Mouse (Mus musculus): ENCODE measurements around the gene Scamp2. TPM values are rescaled to one million over a fixed set of nuclear protein-coding genes. Genes with fewer than 3 reads are reported as not detected.

Gene Scamp2
- total and polyA plus RNA-seq, 3 experiments, result 25.7 to 43.9 (median 26.7) TPM

- no peaks in the 10 kb centered on the region for H3K79me2 ChIP-seq (replicated peaks; ENCODE audit: control insufficient read depth, insufficient read depth, low read length)
- 0% methylated on average over 1 of the region's 1 CpGs for WGBS
- no peak overlapping the region for H3K4me3 ChIP-seq
- H3K27ac ChIP-seq, result no peak overlapping the region
- intact Hi-C loops (cut with DNase I), result loop anchor here (1.0 to 5.0 kb wide), 4 partner anchors 48 to 221 kb away; partner anchors contain the start of gene Ulk3
- no peaks in the 10 kb centered on the region for H3K27me3 ChIP-seq (ENCODE audit: control insufficient read depth, insufficient read depth, low read length)
- peak; percentile 41 to 47 for DNase-seq
- no peak overlapping the region for H3K9ac ChIP-seq (ENCODE audit: low read depth, low read length)
- peaks cover 5% of the 10 kb centered on the region for H3K4me1 ChIP-seq (ENCODE audit: control insufficient read depth, insufficient read depth, low read length)
- no peaks in the 10 kb centered on the region; the same call in 1 of the 2 replicates for H3K36me3 ChIP-seq (ENCODE audit: control insufficient read depth, insufficient read depth, low read length)
- TF ChIP-seq POLR2A (IDR thresholded peaks at IDR 0.05; ENCODE audit: insufficient read depth, low read depth, low read length) (0 out of 2 replicates have a peak, but pooled peaks have one; percentile 10), CTCF (IDR thresholded peaks at IDR 0.05) (peak; percentile 93), EP300 (IDR thresholded peaks at IDR 0.05; ENCODE audit: insufficient read depth, low read depth, low read length) (no peak)
Observed at GRCm38 (mm10) chr9:57541312-57541711, 19.4 kb upstream of the Scamp2 start.

- Histone ChIP-seq H3K27me3 (ENCODE audit: control insufficient read depth, insufficient read depth, low read length) (no peaks in the 10 kb centered on the region), H3K4me3 (no peak overlapping the region), H3K36me3 (ENCODE audit: control insufficient read depth, insufficient read depth, low read length) (no peaks in the 10 kb centered on the region), H3K79me2 (replicated peaks; ENCODE audit: control insufficient read depth, insufficient read depth, low read length) (no peaks in the 10 kb centered on the region), H3K27ac (no peak overlapping the region), H3K9ac (ENCODE audit: low read depth, low read length) (no peak overlapping the region), H3K4me1 (ENCODE audit: control insufficient read depth, insufficient read depth, low read length) (peaks cover 8% of the 10 kb centered on the region)
- DNase-seq, result no peak
- WGBS, result 42% methylated on average over 3 of the region's 3 CpGs
- no peak for TF ChIP-seq CTCF (IDR thresholded peaks at IDR 0.05)
- no peak for TF ChIP-seq EP300 (IDR thresholded peaks at IDR 0.05; ENCODE audit: insufficient read depth, low read depth, low read length)
- no peak for TF ChIP-seq POLR2A (IDR thresholded peaks at IDR 0.05; ENCODE audit: insufficient read depth, low read depth, low read length)
- intact Hi-C loops (cut with DNase I), result loop anchor here (5.0 kb wide), 2 partner anchors 203 to 218 kb away; no protein-coding TSS in a partner anchor
Observed at GRCm38 (mm10) chr9:57543951-57544350, 16.8 kb upstream of the Scamp2 start.

- H3K9ac ChIP-seq (ENCODE audit: low read depth, low read length), result no peak overlapping the region
- TF ChIP-seq EP300 (IDR thresholded peaks at IDR 0.05; ENCODE audit: insufficient read depth, low read depth, low read length) (peak; percentile 62; the same call in 1 of the 2 replicates), POLR2A (IDR thresholded peaks at IDR 0.05; ENCODE audit: insufficient read depth, low read depth, low read length) (peak; percentile 26; the same call in 1 of the 2 replicates), CTCF (IDR thresholded peaks at IDR 0.05) (no peak)
- peak; percentile 60 to 81 for DNase-seq
- intact Hi-C loops (cut with DNase I), result no loop called here
- peak overlapping the region; percentile 26; the same call in 1 of the 2 replicates for H3K27ac ChIP-seq
- 15% methylated on average over 5 of the region's 5 CpGs for WGBS
- no peaks in the 10 kb centered on the region; the same call in 1 of the 2 replicates for H3K79me2 ChIP-seq (replicated peaks; ENCODE audit: control insufficient read depth, insufficient read depth, low read length)
- H3K36me3 ChIP-seq (ENCODE audit: control insufficient read depth, insufficient read depth, low read length), result peaks cover 4% of the 10 kb centered on the region; the same call in 1 of the 2 replicates
- H3K27me3 ChIP-seq (ENCODE audit: control insufficient read depth, insufficient read depth, low read length), result no peaks in the 10 kb centered on the region
- peaks cover 15% of the 10 kb centered on the region for H3K4me1 ChIP-seq (ENCODE audit: control insufficient read depth, insufficient read depth, low read length)
- no peak overlapping the region for H3K4me3 ChIP-seq
Observed at GRCm38 (mm10) chr9:57547287-57547686, 13.5 kb upstream of the Scamp2 start.

GRCm38 (mm10) chr9:57547869-57548268, 12.9 kb upstream of the Scamp2 start:
- DNase-seq, result no peak
- Histone ChIP-seq H3K27me3 (ENCODE audit: control insufficient read depth, insufficient read depth, low read length) (no peaks in the 10 kb centered on the region), H3K9ac (ENCODE audit: low read depth, low read length) (no peak overlapping the region), H3K27ac (peak overlapping the region; percentile 26; the same call in 1 of the 2 replicates), H3K79me2 (replicated peaks; ENCODE audit: control insufficient read depth, insufficient read depth, low read length) (no peaks in the 10 kb centered on the region; the same call in 1 of the 2 replicates), H3K4me1 (ENCODE audit: control insufficient read depth, insufficient read depth, low read length) (peaks cover 15% of the 10 kb centered on the region), H3K36me3 (ENCODE audit: control insufficient read depth, insufficient read depth, low read length) (peaks cover 4% of the 10 kb centered on the region; the same call in 1 of the 2 replicates), H3K4me3 (no peak overlapping the region)
- 78% methylated on average over 11 of the region's 11 CpGs for WGBS
- no peak for TF ChIP-seq CTCF (IDR thresholded peaks at IDR 0.05)
- TF ChIP-seq POLR2A (IDR thresholded peaks at IDR 0.05; ENCODE audit: insufficient read depth, low read depth, low read length), result no peak
- no peak for TF ChIP-seq EP300 (IDR thresholded peaks at IDR 0.05; ENCODE audit: insufficient read depth, low read depth, low read length)
- intact Hi-C loops (cut with DNase I), result no loop called here

GRCm38 (mm10) chr9:57549186-57549585, 11.6 kb upstream of the Scamp2 start:
- WGBS, result 76% methylated on average over 4 of the region's 4 CpGs
- H3K36me3 ChIP-seq (ENCODE audit: control insufficient read depth, insufficient read depth, low read length), result peaks cover 4% of the 10 kb centered on the region; the same call in 1 of the 2 replicates
- intact Hi-C loops (cut with DNase I), result no loop called here

More at GRCm38 (mm10) chr9:57549186-57549585, 11.6 kb upstream of the Scamp2 start:
- TF ChIP-seq POLR2A (IDR thresholded peaks at IDR 0.05; ENCODE audit: insufficient read depth, low read depth, low read length) (no peak), EP300 (IDR thresholded peaks at IDR 0.05; ENCODE audit: insufficient read depth, low read depth, low read length) (no peak), CTCF (IDR thresholded peaks at IDR 0.05) (no peak)
- Histone ChIP-seq H3K9ac (ENCODE audit: low read depth, low read length) (no peak overlapping the region), H3K4me1 (ENCODE audit: control insufficient read depth, insufficient read depth, low read length) (peaks cover 15% of the 10 kb centered on the region), H3K27me3 (ENCODE audit: control insufficient read depth, insufficient read depth, low read length) (no peaks in the 10 kb centered on the region), H3K4me3 (no peak overlapping the region), H3K27ac (peak overlapping the region; percentile 61), H3K79me2 (replicated peaks; ENCODE audit: control insufficient read depth, insufficient read depth, low read length) (no peaks in the 10 kb centered on the region; the same call in 1 of the 2 replicates)
- peak in 1 of 2 experiments; percentile 38 for DNase-seq

Data from heart, adult 2 months (tissue).